Mouse (Mus musculus): ENCODE data around the gene Vcp.

Vcp gene

GRCm38 (mm10) chr4:42965039-42965719 is 35.1 kb downstream of the Vcp start:
- DNase-seq, result peak; percentile 45

DNA sequence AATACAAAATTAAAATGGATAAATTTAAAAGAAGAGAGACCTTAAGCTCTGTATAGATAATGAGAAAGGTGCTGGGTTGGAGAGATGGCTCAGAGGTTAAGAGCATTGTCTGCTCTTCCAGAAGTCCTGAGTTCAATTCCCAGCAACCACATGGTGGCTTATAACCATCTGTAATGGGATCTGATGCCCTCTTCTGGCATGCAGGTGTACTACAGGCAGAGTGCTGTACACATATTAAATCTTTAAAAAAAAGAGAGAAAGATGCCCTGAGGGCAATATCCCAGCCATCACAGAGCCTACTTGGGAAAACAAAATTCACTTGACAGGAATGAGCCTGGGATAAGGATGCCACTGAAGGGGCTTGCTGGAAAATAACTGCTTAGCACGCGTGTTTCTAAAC is 36.8 kb downstream of the Vcp start:
- DNase-seq, result no peak

- DNase-seq, result no peak
These were observed 38.7 kb downstream of the Vcp start for GRCm38 (mm10) chr4:42961592-42961991.

- no peak for DNase-seq
These were observed 40.9 kb downstream of the Vcp start for GRCm38 (mm10) chr4:42959382-42959781.

DNA sequence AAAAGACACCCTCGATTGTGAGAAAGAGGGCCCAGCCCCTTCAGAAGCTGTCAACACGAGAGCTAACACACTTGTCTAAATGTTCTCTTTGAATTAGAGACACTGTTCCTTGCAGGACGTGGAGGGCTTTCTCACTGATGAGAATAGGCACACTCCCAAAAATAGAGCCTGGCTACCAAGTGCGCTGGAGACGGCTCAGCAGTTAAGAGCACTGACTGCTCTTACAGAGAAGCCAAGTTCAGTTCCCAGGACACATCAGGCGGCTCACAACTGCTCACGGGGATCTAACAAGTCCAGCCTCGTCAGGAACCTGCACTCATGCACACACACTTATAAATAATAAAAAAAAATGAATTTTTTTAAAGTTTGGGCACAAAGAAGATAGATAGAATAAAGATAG is 41.4 kb downstream of the Vcp start:
- no peak for DNase-seq

DNA sequence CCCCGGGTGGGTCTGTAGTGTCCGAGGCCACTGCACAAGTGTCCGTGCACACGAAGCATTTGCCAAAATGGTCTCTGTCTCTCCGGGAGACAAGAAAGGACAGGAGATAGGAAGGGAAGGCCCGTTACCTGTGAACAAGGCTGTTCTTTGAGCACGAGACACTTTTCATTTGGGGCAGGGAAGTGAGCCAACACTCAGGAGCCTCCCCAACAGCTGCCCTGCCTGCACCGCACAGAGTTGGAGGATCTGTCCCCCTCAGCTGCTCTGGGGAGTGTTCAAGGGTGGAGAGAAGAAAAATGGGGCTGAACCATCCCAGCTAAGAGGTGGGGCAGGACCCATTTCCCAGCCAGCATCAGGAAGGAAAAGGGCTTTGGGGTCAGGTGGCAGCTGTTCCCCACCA is 42.3 kb downstream of the Vcp start:
- DNase-seq, result no peak

- no peak for DNase-seq
These were observed 43.0 kb downstream of the Vcp start for GRCm38 (mm10) chr4:42957306-42957705.

DNA sequence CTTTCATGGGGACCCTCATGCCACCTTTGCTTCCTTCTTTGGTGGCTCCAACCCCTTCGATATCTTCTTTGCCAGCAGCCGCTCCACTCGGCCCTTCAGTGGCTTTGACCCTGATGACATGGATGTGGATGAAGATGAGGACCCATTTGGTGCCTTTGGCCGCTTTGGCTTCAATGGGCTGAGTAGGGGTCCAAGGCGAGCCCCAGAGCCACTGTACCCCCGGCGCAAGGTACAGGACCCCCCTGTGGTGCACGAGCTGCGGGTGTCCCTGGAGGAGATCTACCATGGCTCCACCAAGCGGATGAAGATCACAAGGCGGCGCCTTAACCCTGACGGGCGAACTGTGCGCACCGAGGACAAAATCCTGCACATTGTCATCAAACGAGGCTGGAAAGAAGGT is 43.7 kb downstream of the Vcp start:
- no peak for DNase-seq

DNA sequence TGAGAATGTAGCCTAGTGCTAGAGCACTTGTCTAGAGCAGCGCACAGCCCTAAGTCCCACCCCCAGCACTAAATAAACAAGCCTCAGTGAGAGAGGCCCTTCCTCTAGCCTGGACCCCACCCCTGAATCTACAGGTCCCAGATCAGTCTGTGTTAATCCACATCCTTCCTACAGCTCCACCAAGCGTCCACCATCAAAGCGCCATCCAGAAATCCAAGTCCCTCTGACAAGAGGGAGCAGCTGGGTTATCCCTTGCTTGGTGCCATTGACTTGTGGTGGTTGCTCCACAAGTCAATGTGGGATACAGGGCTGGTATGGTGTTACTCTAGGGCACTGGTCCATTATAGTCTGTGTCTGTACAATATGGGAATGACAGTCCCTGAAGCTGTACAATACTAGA is 45.1 kb downstream of the Vcp start:
- no peak for DNase-seq

DNA sequence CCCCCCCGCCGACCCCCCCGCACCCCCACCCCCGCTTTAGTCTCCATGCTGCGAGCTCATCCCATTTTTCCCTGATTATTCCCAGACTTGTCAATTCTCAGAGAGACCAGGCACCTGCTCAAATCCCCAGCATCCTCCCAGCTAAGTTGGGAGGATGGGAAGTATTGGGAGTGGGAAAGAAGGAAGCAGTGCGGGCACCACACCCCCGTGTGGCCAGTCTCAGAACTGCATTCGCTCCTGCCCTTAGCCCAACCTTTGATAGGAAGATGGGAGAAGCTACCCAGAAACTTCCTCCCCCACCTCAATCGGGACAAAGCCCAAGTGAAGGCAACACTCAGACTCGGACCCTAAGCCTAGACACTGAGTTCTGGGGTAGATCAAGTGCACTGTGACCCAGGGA is 46.0 kb downstream of the Vcp start:
- peak; percentile 74 for DNase-seq

DNA sequence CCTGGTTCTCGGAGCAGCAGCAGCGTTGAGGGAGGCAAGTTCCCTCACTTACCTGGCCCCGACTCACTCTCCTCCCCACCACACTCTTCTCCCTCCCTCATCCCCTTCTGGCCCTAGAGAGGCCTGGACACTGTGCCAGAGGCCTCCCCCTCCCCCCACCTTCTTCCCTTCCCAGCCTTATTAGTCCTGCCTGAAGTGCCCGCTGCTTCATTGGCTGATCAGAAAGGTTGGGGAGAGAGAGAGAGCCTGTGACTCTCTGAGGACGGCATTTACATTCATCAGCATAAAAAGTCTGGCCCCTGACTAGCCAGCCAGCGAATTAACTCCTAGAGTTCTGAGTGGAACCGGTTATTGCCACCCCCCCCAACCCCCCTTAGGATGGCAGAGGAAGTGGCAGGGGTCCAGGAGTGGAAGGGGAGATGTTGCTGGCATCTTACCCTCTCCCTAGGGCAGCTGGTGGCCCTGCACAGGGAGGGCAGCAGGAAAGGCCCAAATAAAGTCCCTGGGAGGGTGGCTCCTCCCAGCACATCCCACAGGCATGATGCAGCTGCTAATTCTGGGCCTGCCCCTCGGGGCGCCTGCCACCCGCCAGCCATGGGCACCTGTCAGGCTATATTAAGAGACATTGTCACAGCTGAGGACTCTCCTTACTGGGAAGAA is 46.7 kb downstream of the Vcp start:
- no peak for DNase-seq

DNA sequence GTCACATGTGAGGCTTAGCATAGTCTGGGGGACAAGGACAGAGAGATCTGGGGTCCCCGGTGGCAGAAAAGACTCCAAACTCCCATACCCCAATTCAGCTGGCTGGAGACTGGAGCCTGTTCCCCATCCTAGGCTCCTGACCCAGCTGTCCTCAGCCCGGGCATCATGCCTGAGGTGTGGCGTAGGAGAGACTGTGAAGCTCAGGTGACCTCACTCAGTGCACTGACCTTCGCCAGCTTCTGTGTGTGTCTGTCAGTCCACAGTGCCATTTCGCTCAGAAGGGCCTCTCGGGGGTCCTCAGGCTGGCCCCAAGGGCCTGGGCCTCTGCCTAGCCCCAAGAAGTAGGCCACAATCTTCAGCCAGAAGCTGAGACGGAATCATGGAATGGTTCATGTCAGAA is 47.7 kb downstream of the Vcp start:
- DNase-seq, result no peak

- no peak for DNase-seq
These were observed 48.8 kb downstream of the Vcp start for GRCm38 (mm10) chr4:42951206-42952195.

DNA sequence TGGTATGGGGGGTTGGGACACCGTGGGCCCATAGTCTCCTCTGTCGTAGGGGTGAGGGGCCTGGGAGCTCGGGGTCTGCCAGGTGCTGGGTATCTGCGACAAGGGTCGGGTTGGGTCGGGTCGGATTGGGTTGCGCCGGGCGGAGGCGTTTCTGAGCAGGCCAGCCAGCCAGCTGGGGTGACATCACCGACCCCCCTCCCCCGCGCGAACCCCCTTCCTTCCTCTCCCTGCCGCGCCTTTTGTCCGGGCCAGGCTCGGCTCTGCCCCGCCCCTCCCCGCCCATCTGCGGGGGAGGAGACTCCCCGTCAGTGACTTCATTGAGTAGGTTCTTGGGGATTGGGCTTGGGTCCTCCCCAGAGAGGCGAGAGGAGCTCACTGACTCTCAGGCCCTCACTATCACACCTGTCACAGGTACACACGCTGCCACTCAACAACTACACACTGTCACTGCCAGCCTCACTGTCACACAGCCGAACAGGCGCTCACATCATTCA is 50.2 kb downstream of the Vcp start:
- DNase-seq, result peak; percentile 94

DNA sequence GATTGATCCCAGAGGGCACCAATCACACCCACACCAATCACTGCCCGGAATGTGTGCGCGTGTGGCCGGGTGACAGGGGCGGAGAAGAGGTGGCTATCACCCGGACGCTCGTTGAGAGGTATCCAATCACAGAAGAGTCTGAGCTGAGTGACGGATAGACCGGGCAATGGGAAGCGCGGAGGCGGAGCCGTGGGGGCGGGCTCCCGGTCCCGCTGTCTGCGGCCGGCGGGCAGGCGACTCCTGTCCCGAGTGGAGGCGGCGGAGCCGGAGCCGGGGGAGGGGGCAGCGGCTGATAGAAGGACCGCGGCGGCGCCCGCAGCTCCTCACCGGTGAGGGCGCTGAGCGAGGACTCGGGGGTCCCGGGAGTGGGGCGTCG is 50.6 kb downstream of the Vcp start, which contains the start of gene Dnajb5:
Dnajb5 (plus strand) TSS at position 139 of the 376 bp plus-strand sequence.
- DNase-seq, result peak; percentile 99

- DNase-seq, result no peak
These were observed 51.1 kb downstream of the Vcp start for GRCm38 (mm10) chr4:42949051-42949675.

GRCm38 (mm10) chr4:42948527-42948926 is 51.8 kb downstream of the Vcp start:
- peak; percentile 71 for DNase-seq

DNA sequence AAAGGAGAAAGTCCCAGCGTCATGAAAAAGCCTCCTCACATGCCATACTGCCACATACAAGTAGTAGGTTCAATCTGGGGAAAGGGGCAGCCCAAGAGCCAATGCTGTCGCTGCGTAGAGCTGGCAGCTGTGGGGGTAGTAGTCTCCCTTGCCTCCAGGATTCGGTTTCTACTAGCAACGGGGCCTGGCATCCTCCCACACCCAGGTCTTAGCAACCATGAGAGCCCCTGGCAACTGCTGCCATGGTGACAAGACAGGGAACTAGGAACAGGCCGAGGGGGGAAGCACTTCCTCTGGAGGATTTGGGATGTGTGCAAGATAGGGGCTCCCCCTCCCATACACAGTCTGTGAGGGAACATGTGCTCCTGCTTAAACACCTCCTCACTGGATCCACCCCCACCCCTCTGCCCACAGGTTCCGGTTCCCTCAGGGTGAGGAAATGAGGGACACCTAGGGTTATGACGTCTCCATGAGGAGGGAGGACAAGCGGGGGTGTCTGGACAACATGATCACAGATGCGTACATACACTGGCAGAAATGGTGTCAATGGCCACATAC is 53.5 kb downstream of the Vcp start:
- DNase-seq, result peak; percentile 97

DNA sequence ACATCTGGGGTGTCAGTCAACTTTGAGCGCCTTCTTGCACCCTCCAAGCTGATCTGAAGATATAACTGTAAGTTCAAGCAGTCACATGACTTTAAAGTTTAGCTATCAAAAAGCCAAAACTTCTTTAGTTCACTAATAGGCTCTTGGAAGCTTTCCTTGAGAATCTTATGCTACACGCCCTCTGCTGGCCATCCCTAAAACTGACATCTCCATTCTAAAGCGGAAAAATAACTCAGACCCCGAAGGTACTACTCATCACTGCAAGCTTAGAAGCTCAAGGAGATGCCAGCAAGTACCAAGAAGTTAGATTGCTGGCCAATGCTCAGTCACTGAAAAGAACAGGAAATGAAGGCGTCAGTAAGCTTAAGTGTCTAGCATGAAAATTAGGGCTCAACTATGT is 54.4 kb downstream of the Vcp start:
- peak; percentile 72 for DNase-seq

DNA sequence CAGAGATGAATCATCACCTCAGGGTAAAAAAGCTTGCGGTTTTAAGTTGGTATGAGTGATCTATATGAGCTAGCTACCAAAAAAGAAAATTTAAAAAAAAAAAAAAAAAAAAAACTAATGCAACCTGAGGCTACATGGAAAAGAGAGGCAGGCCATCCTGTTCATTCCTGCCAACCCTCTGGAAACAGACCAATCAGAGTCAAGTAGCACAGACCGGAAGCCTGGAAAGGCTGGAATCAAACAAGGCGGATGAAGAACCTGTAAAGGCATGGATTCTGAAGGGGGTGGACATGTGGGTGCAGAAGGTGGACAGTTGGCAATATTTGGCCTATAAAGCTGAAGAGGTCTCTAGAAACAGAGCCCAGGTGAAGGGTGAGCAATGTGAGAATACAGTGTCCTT is 54.9 kb downstream of the Vcp start:
- no peak for DNase-seq

DNA sequence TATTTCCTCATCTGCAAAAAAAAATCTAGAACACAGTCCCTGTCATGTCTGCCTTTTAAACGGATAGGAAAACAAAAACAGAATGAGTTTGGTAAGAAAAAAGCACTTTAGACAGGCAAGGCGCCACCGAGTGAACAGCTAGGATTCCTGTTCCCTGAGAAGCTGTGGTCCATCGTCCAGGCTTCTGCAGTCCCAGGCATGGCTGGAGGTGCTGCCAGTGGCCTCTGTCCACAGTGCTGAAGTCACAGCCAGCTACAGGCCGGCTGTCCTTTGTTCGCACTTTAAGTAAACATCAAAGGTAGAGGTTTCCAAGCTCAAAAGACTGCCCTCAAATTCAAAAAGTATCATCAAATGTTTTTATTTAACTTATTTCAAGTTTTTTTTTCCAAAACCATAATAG is 55.3 kb downstream of the Vcp start:
- DNase-seq, result no peak

GRCm38 (mm10) chr4:42944185-42944584 is 56.1 kb downstream of the Vcp start:
- DNase-seq, result no peak

DNA sequence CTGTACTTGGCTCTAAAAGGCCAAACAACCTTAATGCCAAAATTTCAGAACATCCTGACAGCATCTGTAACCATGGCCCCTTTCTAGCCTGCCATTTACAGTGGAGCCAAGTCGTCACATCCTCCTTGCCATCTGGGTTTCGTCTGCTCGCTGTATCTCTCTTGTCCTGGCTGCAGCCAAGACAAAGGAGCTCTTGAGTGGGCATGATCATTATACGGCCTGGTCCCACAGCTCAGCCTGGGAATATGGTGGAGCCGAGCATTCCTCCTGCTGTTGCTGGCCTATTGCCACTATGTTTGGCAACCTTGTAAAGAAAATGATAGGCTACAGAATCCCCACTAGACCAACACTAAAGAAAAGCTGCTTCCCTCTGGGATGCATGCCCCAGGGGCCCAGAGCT is 57.0 kb downstream of the Vcp start:
- no peak for DNase-seq
